Mouse (Mus musculus) bone marrow macrophage, adult 2 months (primary cell): ENCODE data around the gene Galc.

Experiments used
- CTCF ChIP-seq: IDR thresholded peaks from 2 replicates; pipeline ENCODE4 v1.5.1; 2012; ENCODE audit warnings: low read depth, mild to moderate bottlenecking, low read length, moderate library complexity
- POLR2A ChIP-seq: IDR thresholded peaks from 2 replicates; pipeline ENCODE4 v1.6.1; 2012; ENCODE audit warnings: mild to moderate bottlenecking, low read depth, low read length, borderline replicate concordance

DNA sequence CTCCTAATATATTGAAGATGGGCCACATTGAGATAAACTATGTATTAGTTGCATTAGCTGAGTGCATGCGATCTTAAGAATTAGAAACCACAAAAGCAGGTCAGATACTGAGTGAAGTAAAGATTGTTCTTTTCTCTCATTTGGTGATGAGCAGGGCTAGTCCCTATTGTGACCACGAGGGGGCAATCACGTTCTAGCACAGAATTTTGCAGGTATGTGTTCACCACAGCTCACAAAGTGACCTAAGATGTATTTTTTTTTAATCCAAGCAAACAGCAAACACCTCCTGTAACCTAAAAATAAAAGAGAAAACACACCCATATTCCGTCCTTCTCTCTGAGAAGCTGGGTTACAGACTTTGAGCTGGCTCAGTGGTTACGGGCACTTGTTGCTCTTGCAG, 21.3 kb upstream of the Galc start:
- no peak for TF ChIP-seq CTCF
- TF ChIP-seq POLR2A = no peak
